Mouse (Mus musculus): ENCODE data around the gene Wnt9b. TPM values are rescaled to one million over a fixed set of nuclear protein-coding genes. Genes with fewer than 3 reads are reported as not detected.

Gene Wnt9b
- polyA plus RNA-seq, 1 experiment from 2014 or later, result 4.3 TPM

DNA sequence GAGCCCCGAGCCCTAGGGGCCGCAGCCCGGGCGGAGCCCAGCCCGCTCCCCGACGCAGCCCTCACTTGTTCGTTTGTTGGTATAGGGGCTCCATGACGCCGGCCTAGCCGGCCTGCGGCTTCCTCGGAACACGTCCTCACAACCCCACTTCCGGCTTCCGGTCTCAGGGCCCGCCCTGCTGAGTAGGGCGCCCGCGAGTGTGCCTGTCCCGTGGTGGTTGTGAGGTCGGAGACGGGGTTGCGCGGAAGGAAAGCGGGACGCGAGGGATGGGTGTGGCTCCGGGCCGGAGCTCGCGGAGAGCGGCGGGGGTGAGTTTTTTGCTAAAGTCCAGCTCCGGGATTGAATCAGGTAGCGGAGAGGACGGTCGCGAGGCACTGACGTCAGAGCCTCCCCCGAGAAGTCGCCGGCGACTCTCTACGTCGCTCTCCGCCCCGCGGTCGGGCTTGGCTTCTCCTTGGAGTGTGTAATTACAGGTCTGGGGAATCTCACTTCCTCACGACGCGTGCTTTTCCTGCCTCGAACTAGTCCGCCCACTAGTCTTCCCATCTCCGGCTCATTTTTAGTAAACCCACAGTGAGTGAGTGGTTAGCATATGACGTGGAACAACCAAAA, 52.0 kb downstream of the Wnt9b start, which contains the start of gene Gosr2:
Gene Gosr2 (minus strand): TSS at position 334 of the 612 bp plus-strand sequence.
- no peaks in the 10 kb centered on the region for H3K4me1 ChIP-seq
- H3K27ac ChIP-seq, result peak within 1 kb of the TSS; percentile 96
- 0 out of 2 replicates have a peak, but pooled peaks cover 3% of the 10 kb centered on the region for H3K36me3 ChIP-seq
- peak within 1 kb of the TSS; percentile 79 for H3K9ac ChIP-seq
- H3K4me3 ChIP-seq, result peak within 1 kb of the TSS; percentile 91
- ATAC-seq (ENCODE audit: insufficient number of reproducible peaks, insufficient read depth, low FRiP score, low TSS enrichment), result peak; percentile 92
- no peaks in the 10 kb centered on the region for H3K9me3 ChIP-seq
- WGBS, result 1% methylated on average over 57 of the region's 57 CpGs
- H3K27me3 ChIP-seq, result no peaks in the 10 kb centered on the region
- peak within 1 kb of the TSS; percentile 62 for H3K4me2 ChIP-seq (replicated peaks)

DNA sequence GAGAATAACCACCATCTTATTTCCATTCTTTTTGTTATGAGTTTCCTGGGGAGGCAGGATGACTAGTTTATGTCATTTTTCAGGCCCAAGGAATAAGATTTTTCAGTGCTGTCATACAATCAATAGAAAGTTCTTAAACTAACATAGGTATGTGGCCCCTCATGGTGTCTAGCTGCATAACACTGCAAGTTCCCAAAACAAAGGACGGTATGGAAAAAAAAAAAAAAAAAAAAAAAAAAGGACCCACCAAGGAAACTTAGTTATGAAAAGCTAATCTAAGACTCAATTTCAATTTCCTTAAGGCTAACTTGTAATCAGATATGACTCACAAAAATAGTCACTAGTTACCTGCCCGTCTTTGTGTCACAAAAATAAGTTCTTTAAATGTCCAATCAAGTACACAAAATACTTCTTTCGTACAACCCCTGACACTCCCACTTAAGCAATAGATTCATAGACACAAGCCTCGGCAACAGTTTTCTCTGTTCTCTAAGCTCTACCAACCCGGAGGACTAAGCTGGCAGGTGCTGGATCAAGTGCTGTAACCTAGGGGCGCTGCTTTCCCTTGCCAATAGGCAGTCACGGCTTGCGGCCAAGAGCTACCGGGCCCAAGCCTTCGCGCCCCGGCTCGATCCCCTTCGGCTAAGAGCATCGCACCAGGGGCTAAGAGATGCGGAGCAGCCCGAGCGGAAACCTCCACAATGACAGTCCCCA, 52.6 kb downstream of the Wnt9b start:
- H3K27ac ChIP-seq, result peak overlapping the region; percentile 96
- peak overlapping the region; percentile 62 for H3K4me2 ChIP-seq (replicated peaks)
- H3K9me3 ChIP-seq, result no peaks in the 10 kb centered on the region
- peak overlapping the region; percentile 79 for H3K9ac ChIP-seq
- 0 out of 2 replicates have a peak, but pooled peaks cover 3% of the 10 kb centered on the region for H3K36me3 ChIP-seq
- peak overlapping the region; percentile 91 for H3K4me3 ChIP-seq
- ATAC-seq (ENCODE audit: insufficient number of reproducible peaks, insufficient read depth, low FRiP score, low TSS enrichment), result peak; percentile 30; the same call in 1 of the 2 replicates
- 2% methylated on average over 18 of the region's 18 CpGs for WGBS
- H3K4me1 ChIP-seq, result no peaks in the 10 kb centered on the region
- no peaks in the 10 kb centered on the region for H3K27me3 ChIP-seq

DNA sequence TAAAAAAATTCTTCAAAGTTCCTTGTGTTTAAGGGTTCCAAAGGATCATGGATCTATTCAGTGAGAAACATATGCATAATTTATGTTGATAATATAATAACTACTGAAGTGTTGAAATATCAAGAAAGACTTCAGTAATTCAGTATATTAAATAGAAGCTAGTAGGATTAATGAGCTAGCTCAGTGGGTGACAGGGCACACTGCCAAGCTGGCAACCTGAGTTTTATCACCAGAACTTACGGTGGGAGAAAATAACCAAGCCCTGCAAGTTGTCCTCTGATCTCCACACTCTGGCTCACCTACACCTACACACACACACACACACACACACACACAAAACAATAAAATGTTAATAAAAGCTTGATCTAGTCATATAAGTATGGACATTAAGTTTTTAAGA, 56.4 kb downstream of the Wnt9b start:
- 0 out of 2 replicates have a peak, but pooled peaks cover 6% of the 10 kb centered on the region for H3K36me3 ChIP-seq
- no peak overlapping the region for H3K9ac ChIP-seq
- WGBS, result 96% methylated on average over 1 of the region's 1 CpGs
- H3K27me3 ChIP-seq, result no peaks in the 10 kb centered on the region
- H3K4me1 ChIP-seq, result no peaks in the 10 kb centered on the region
- no peak overlapping the region for H3K27ac ChIP-seq
- no peaks in the 10 kb centered on the region for H3K9me3 ChIP-seq
- no peak overlapping the region for H3K4me3 ChIP-seq
- H3K4me2 ChIP-seq (replicated peaks), result no peak overlapping the region
- no peak for ATAC-seq (ENCODE audit: insufficient number of reproducible peaks, insufficient read depth, low FRiP score, low TSS enrichment)

DNA sequence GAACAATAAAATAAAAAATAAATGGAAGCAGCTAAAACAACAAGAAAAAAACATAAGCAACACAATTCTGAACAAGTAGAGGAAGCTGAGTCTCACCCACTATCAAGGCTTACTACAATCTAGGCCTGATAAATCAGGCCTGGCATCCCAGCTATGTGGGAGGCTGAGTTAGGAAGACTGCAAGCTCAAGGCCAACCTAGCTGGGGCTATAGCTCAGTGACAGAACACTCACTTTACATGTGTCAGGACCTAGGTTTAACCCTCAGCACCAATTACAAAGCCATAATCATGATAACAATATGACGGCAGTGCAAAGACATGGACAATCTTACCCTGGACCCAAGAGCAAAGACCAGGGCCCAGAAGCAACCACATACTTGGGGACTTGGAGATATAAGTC, 58.6 kb downstream of the Wnt9b start:
- H3K9ac ChIP-seq, result no peak overlapping the region
- H3K4me3 ChIP-seq, result no peak overlapping the region
- no peak overlapping the region for H3K27ac ChIP-seq
- no peak overlapping the region for H3K4me2 ChIP-seq (replicated peaks)
- H3K27me3 ChIP-seq, result no peaks in the 10 kb centered on the region
- no peak for ATAC-seq (ENCODE audit: insufficient number of reproducible peaks, insufficient read depth, low FRiP score, low TSS enrichment)
- no peaks in the 10 kb centered on the region for H3K9me3 ChIP-seq
- peaks cover 24% of the 10 kb centered on the region for H3K36me3 ChIP-seq
- H3K4me1 ChIP-seq, result no peaks in the 10 kb centered on the region
- WGBS, result 93% methylated on average over 1 of the region's 1 CpGs

DNA sequence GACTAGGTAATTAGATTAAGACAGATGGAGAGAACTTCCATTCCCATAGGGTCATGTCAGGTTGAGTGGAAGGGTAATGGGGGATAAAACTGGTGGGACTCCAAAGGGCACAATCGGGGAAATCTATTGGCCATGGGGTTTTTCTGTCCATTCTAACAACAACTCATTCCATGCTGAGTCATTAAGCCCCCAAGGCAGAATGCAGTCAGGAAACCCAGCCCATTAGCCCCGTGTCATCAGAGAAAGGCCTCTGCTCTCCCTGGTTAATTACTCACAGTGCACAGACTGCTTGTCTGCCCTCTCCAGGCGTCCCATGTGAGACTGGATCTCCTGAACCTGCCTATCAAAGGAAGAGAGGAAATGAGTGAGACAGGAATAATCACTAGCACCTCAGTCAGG, 60.6 kb downstream of the Wnt9b start:
- Histone ChIP-seq H3K4me2 (replicated peaks) (no peak overlapping the region), H3K27me3 (no peaks in the 10 kb centered on the region), H3K27ac (no peak overlapping the region), H3K9me3 (no peaks in the 10 kb centered on the region), H3K4me3 (no peak overlapping the region), H3K4me1 (no peaks in the 10 kb centered on the region), H3K9ac (no peak overlapping the region), H3K36me3 (peaks cover 41% of the 10 kb centered on the region)
- ATAC-seq (ENCODE audit: insufficient number of reproducible peaks, insufficient read depth, low FRiP score, low TSS enrichment), result no peak
- WGBS, result 15% methylated on average over 3 of the region's 3 CpGs

DNA sequence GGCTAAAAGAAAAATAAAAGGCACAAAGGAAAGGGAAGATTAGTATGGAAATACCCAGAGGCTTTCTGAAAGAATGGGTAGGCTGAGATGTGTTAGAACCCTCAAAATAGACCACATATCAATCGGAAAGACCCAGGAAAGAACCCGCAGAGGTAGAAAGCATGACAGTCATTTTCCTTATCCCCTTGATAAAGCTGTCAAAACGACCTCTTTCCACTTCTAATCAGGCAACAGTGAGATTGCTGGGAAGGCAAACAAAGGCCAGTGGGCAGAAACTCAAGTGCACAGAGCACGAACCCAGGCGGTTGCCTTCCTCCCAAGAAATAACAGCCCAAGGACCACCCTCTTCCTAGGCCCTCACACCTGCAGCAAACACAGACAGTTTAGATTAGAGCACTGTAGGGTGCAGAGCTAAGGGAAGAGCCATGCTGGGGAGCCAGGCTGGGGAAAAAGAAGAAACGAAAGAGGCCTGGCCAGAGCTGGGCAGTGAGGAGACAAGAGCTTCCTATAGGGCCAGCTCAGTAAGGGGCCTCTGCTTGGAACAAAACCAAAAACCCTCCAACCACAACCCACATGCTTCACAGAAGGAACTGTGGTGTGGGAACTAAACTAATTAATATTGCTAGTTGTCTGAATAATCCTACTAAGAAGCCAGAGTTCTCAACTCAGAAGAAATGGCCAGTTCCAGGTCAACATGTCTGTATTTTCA, 61.2 kb downstream of the Wnt9b start:
- H3K36me3 ChIP-seq, result peaks cover 46% of the 10 kb centered on the region
- no peaks in the 10 kb centered on the region for H3K27me3 ChIP-seq
- no peak overlapping the region for H3K4me3 ChIP-seq
- H3K4me2 ChIP-seq (replicated peaks), result no peak overlapping the region
- 55% methylated on average over 6 of the region's 6 CpGs for WGBS
- no peak for ATAC-seq (ENCODE audit: insufficient number of reproducible peaks, insufficient read depth, low FRiP score, low TSS enrichment)
- no peaks in the 10 kb centered on the region for H3K4me1 ChIP-seq
- H3K9ac ChIP-seq, result no peak overlapping the region
- H3K9me3 ChIP-seq, result no peaks in the 10 kb centered on the region
- no peak overlapping the region for H3K27ac ChIP-seq

DNA sequence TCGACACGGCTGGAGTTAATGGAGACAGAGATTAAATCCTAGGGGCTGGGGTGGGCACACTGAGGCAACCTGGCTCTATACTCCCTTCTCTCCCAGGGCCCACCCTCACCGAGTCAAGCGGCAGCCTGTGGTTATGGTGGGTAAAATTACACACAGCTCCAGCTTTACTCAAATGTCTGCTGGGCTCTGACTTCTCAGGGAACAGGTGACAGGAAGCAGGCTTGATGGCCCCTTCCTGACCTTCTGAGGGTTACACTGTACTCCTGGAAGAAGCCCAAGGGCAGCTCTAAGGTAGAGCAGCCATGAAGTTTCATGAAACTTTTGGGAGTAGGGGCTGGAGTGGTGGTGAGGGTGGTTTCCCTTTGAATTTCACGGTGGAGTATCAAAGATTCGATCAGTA, 62.9 kb downstream of the Wnt9b start:
- no peak for ATAC-seq (ENCODE audit: insufficient number of reproducible peaks, insufficient read depth, low FRiP score, low TSS enrichment)
- H3K27me3 ChIP-seq, result no peaks in the 10 kb centered on the region
- H3K4me1 ChIP-seq, result no peaks in the 10 kb centered on the region
- H3K27ac ChIP-seq, result no peak overlapping the region
- H3K36me3 ChIP-seq, result peaks cover 63% of the 10 kb centered on the region
- no peak overlapping the region for H3K4me3 ChIP-seq
- no peak overlapping the region for H3K9ac ChIP-seq
- no peaks in the 10 kb centered on the region for H3K9me3 ChIP-seq
- no peak overlapping the region for H3K4me2 ChIP-seq (replicated peaks)
- WGBS, result 61% methylated on average over 6 of the region's 6 CpGs

DNA sequence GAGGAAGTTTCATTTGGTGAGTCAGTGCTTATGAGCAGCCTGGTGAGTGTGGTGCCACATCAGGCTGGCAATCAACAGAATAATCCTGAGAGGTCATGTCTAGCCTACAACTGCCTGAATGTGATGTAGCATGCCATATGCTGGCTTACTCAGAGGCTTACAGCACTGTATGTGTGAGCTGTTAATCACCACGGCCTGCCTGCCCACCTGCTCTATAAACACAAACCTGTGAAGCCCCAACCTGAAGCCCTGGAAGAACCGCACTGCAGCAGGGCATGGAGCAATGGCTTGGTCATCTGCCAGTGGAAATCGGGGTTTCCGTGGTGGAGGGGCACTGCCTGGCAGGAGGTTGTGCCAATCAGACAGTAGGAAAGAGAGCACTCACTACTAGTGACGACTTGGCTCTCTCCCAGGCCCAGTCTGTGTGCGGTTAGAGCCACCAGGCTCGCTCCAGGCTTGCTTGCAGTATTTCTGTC, 64.3 kb downstream of the Wnt9b start:
- Histone ChIP-seq H3K9me3 (no peaks in the 10 kb centered on the region), H3K4me1 (no peaks in the 10 kb centered on the region), H3K4me2 (replicated peaks) (no peak overlapping the region), H3K4me3 (no peak overlapping the region), H3K27ac (no peak overlapping the region), H3K36me3 (peaks cover 74% of the 10 kb centered on the region), H3K9ac (no peak overlapping the region), H3K27me3 (no peaks in the 10 kb centered on the region)
- WGBS, result 91% methylated on average over 7 of the region's 7 CpGs
- ATAC-seq (ENCODE audit: insufficient number of reproducible peaks, insufficient read depth, low FRiP score, low TSS enrichment), result no peak

DNA sequence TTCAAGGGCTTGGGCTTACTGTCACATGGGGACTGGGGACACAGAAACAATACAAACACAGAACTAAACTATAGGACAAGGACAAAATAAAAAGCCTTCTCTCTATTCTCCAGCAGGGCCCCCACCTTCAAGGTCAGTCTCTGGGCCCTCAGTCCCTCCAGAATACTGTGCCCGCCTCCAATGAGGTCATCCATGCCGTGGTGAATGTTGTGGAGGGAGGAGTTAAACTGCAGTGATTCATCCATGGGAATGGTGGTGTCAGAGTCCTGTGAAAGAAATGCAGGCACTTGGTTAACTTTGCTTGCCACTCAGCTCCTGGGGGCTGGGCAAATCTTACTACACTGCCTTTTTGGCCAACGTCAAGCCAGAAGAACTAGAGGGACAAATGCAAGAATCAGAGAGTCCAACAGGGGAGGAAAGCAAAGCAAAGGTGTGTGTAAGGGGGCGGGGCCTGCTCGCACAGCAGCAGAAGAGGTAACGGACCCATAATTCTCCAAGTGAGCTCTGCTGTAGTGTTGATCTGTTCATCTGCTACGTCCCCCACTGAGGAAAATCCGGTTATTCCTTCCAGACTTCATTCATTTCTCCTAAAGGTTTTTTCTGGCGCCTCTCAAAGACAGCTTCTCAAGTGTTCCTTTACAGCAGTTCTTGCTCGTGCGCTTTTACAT, 65.8 kb downstream of the Wnt9b start:
- H3K9ac ChIP-seq, result no peak overlapping the region
- H3K4me3 ChIP-seq, result no peak overlapping the region
- H3K36me3 ChIP-seq, result peaks cover 84% of the 10 kb centered on the region
- H3K27me3 ChIP-seq, result no peaks in the 10 kb centered on the region
- no peaks in the 10 kb centered on the region for H3K4me1 ChIP-seq
- H3K4me2 ChIP-seq (replicated peaks), result no peak overlapping the region
- no peak overlapping the region for H3K27ac ChIP-seq
- no peak for ATAC-seq (ENCODE audit: insufficient number of reproducible peaks, insufficient read depth, low FRiP score, low TSS enrichment)
- no peaks in the 10 kb centered on the region for H3K9me3 ChIP-seq
- WGBS, result 86% methylated on average over 11 of the region's 11 CpGs
